Mouse (Mus musculus) liver, adult 2 months (tissue): ENCODE results near the gene Fto.

Experiments
- CTCF ChIP-seq: fragments of 200-500 bp; IDR thresholded peaks from 2 replicates; pipeline ENCODE4 v1.5.1; 2011; ENCODE audit warnings: low read depth, low read length, control low read depth
- POLR2A ChIP-seq: fragments of 200-500 bp; IDR thresholded peaks from 2 replicates; pipeline ENCODE4 v1.6.1; 2011; ENCODE audit warnings: low read length, control low read depth; ENCODE audit not compliant: insufficient read depth; ENCODE audit errors: extremely low read depth

DNA sequence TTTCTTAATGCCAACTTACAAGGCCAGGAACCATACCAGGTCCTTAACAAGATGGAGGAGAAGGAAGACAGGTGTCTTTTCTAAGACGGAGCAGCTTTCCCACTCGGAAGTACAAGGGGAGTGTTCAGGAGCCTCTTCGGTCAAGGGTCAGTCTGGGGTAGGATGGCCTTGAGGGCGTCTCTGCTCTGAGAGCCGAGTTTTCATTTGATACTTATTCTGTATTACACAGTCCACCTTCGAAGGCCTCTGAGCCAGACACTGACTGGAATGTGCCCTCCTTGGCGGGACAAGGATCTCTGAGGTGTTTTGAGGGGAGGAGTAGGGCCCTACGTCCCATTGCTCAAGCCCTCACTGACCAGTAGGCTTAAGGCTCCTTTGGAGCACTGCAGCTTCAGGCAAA lies 292.6 kb downstream of the Fto start:
- TF ChIP-seq CTCF, result no peak
- TF ChIP-seq POLR2A, result no peak
